Mouse (Mus musculus): ENCODE measurements at regions not wholly inside any gene's neighbourhood (a gene's known extent, or its start where the extent isn't known, plus 50 kb on each side); places are given as distances from the start of the nearest gene placed in this dataset.
"Not testable (repeated sequence)": the region's sequence is repeated elsewhere in the genome, so short reads cannot be mapped to it uniquely, and the experiment has no call there.

GRCm38 (mm10) chr13:9226339-9226738, 50.0 kb upstream of the Dip2c start:
- DNase-seq (ENCODE audit: low spot score); H3K4me2 ChIP-seq (ENCODE audit: low read depth, low read length); H3K9me3 ChIP-seq (ENCODE audit: low read length); H3K27me3 ChIP-seq (ENCODE audit: insufficient read depth, low read length); H3K4me3 ChIP-seq (ENCODE audit: low read length); H3K36me3 ChIP-seq (ENCODE audit: insufficient read depth, low read length); H3K4me1 ChIP-seq (ENCODE audit: insufficient read depth, low read length); H3K27ac ChIP-seq; H3K9ac ChIP-seq (replicated peaks; ENCODE audit: low read length): not testable (repeated sequence)
- peak; percentile 32; the same call in 1 of the 2 replicates for ATAC-seq
- 71% methylated on average over 4 of the region's 6 CpGs for WGBS
